Mouse (Mus musculus): ENCODE measurements at regions not wholly inside any gene's neighbourhood (a gene's known extent, or its start where the extent isn't known, plus 50 kb on each side); places are given as distances from the start of the nearest gene placed in this dataset.

DNA sequence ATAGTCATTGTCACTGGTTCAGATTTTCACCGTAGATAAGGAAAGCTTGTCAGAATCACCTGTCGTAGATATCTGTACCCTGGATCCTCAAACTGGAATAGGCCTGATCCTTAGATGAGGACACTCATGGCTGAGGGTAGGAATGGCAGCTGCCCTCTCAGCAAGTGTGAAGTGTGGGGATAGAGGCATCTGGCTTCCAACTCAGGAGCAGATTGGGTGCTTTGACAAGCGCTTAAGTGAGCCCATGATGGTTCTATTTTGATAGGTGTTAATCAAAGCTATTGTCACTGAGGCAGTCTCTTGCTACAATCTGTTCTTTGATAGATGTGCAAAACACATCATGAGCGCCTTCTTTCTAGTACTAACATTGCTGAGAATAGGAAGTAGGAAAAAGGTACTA is 114.9 kb upstream of the Kcnip4 start:
- no peaks in the 10 kb centered on the region for H3K27me3 ChIP-seq (ENCODE audit: control insufficient read depth, insufficient read depth, low read depth, low read length)
- H3K9me3 ChIP-seq (replicated peaks; ENCODE audit: control insufficient read depth, low read length, poor library complexity, severe bottlenecking), result no peaks in the 10 kb centered on the region
- no peak overlapping the region for H3K4me2 ChIP-seq (ENCODE audit: low read length)
- H3K9ac ChIP-seq (ENCODE audit: low read depth, low read length), result no peak overlapping the region
- peaks cover 3% of the 10 kb centered on the region; the same call in 1 of the 2 replicates for H3K4me1 ChIP-seq (ENCODE audit: control insufficient read depth, insufficient read depth, low read length)
- H3K4me3 ChIP-seq (ENCODE audit: low read depth, low read length), result no peak overlapping the region
- H3K27ac ChIP-seq (ENCODE audit: low read length), result no peak overlapping the region
- WGBS, result 93% methylated on average over 4 of the region's 4 CpGs
- no peak for ATAC-seq
- H3K36me3 ChIP-seq (ENCODE audit: control insufficient read depth, insufficient read depth, low read length), result no peaks in the 10 kb centered on the region

DNA sequence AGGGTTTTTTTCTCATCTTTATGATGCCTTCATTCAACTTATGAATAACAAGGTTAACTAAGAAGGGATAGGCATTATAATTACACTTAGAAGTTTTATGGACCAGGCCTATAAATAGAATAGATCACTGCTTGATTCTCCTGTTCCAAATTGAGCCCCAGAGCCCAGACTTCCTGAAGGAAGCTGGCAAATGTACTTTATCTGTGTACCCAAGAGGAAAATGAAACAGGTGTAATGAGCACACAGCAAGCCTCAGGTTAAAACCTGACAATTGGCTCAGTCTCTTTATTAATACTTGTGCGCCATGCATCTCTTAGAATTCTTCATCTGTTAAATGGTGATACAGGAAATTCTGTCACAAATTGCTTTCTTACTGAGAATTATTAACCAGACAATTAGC is 95.4 kb upstream of the Kcnip4 start:
- 79% methylated on average over 1 of the region's 1 CpGs for WGBS
- no peaks in the 10 kb centered on the region for H3K4me1 ChIP-seq (ENCODE audit: control insufficient read depth, insufficient read depth, low read length)
- H3K27me3 ChIP-seq (ENCODE audit: control insufficient read depth, insufficient read depth, low read depth, low read length), result no peaks in the 10 kb centered on the region
- no peaks in the 10 kb centered on the region for H3K36me3 ChIP-seq (ENCODE audit: control insufficient read depth, insufficient read depth, low read length)
- no peak overlapping the region for H3K4me2 ChIP-seq (ENCODE audit: low read length)
- no peak overlapping the region for H3K27ac ChIP-seq (ENCODE audit: low read length)
- no peak overlapping the region for H3K9ac ChIP-seq (ENCODE audit: low read depth, low read length)
- H3K9me3 ChIP-seq (replicated peaks; ENCODE audit: control insufficient read depth, low read length, poor library complexity, severe bottlenecking), result no peaks in the 10 kb centered on the region
- H3K4me3 ChIP-seq (ENCODE audit: low read depth, low read length), result no peak overlapping the region
- no peak for ATAC-seq

DNA sequence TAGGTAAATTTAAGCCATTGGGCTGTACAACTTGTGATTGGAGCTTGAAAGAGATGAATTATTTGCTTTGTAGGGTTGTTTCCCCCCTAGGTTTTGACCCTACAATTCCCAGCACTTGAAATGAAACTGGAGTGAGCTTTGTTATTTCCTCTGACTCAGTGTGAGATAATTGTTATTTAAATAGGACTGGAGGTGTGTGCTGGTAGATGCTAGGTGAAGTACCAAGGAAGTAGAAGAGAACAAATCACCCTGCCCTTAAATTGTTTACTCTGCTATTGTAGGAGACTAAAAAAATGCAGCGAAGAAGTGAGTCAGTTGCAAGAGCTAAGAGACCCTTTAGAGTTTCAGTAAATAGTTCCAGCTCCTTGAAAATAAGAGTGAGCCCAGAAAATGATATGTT is 82.1 kb upstream of the Kcnip4 start:
- Histone ChIP-seq H3K4me3 (ENCODE audit: low read depth, low read length) (no peak overlapping the region), H3K4me2 (ENCODE audit: low read length) (no peak overlapping the region), H3K27me3 (ENCODE audit: control insufficient read depth, insufficient read depth, low read depth, low read length) (no peaks in the 10 kb centered on the region), H3K36me3 (ENCODE audit: control insufficient read depth, insufficient read depth, low read length) (no peaks in the 10 kb centered on the region), H3K9me3 (replicated peaks; ENCODE audit: control insufficient read depth, low read length, poor library complexity, severe bottlenecking) (no peaks in the 10 kb centered on the region), H3K9ac (ENCODE audit: low read depth, low read length) (no peak overlapping the region), H3K27ac (ENCODE audit: low read length) (no peak overlapping the region), H3K4me1 (ENCODE audit: control insufficient read depth, insufficient read depth, low read length) (no peaks in the 10 kb centered on the region)
- no peak for ATAC-seq
- 31% methylated on average over 1 of the region's 1 CpGs for WGBS

GRCm38 (mm10) chr5:49580777-49581176 is 56.1 kb upstream of the Kcnip4 start:
- Histone ChIP-seq H3K27ac (ENCODE audit: low read length) (no peak overlapping the region), H3K4me2 (ENCODE audit: low read length) (no peak overlapping the region), H3K9ac (ENCODE audit: low read depth, low read length) (no peak overlapping the region), H3K36me3 (ENCODE audit: control insufficient read depth, insufficient read depth, low read length) (no peaks in the 10 kb centered on the region), H3K4me3 (ENCODE audit: low read depth, low read length) (no peak overlapping the region), H3K27me3 (ENCODE audit: control insufficient read depth, insufficient read depth, low read depth, low read length) (no peaks in the 10 kb centered on the region), H3K9me3 (replicated peaks; ENCODE audit: control insufficient read depth, low read length, poor library complexity, severe bottlenecking) (no peaks in the 10 kb centered on the region), H3K4me1 (ENCODE audit: control insufficient read depth, insufficient read depth, low read length) (no peaks in the 10 kb centered on the region)
- ATAC-seq, result no peak
- 94% methylated on average over 3 of the region's 3 CpGs for WGBS

GRCm38 (mm10) chr5:49575901-49576300 is 51.2 kb upstream of the Kcnip4 start:
- Histone ChIP-seq H3K9ac (ENCODE audit: low read depth, low read length) (no peak overlapping the region), H3K4me2 (ENCODE audit: low read length) (no peak overlapping the region), H3K4me1 (ENCODE audit: control insufficient read depth, insufficient read depth, low read length) (no peaks in the 10 kb centered on the region), H3K27ac (ENCODE audit: low read length) (no peak overlapping the region), H3K27me3 (ENCODE audit: control insufficient read depth, insufficient read depth, low read depth, low read length) (no peaks in the 10 kb centered on the region), H3K9me3 (replicated peaks; ENCODE audit: control insufficient read depth, low read length, poor library complexity, severe bottlenecking) (no peaks in the 10 kb centered on the region; the same call in 1 of the 2 replicates), H3K36me3 (ENCODE audit: control insufficient read depth, insufficient read depth, low read length) (no peaks in the 10 kb centered on the region), H3K4me3 (ENCODE audit: low read depth, low read length) (no peak overlapping the region)
- no peak for ATAC-seq
- WGBS, result 64% methylated on average over 2 of the region's 2 CpGs

Measured in midbrain, embryonic 16.5 days (tissue).